Mouse (Mus musculus) MEL-GATA-1-ER (cell line): ENCODE results near the gene Prr12.
"Not testable (repeated sequence)": the region's sequence is repeated elsewhere in the genome, so short reads cannot be mapped to it uniquely, and the experiment has no call there.

Source experiments
- DNase-seq: peaks from one replicate; pipeline ENCODE4 v3.0.0-alpha.2; 2012; ENCODE audit warnings: low read depth; ENCODE audit errors: extremely low read depth

Prr12 gene

DNA sequence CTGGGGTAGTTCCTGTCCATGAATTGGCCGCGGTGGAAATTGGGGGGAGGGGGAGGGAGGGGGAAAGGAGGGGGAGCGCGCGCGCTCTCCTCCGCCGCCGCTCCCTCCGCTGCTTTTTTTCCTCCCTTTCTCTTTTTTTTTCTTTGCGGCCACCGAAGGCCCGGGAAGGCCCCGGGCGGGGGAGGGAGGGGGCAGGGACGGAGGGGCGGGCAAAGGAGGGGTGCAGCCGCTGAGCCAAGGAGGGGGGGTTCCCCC lies at the start of gene Prr12:
Gene Prr12, minus strand, starts transcription at position 20 of the 255 bp plus-strand sequence.
- no peak for DNase-seq

DNA sequence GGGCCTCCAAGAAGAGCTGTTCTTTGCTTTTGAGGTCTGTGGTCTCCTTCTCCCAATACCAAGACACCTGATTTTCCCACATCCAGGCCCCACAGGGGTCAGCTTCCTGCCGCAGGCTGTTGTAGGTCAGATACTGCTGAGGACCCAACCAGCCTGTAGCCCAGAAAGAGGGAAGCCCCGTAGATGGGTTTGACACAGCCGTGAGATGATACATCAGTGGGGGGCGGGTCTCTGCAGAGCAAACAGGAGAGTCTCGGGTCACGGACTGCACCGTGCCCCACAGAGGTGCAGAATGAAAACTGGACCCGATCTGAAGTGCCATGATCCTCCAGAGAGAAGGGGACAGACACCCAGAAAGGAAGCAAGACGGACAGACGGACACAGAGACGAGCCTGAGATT lies 49.8 kb upstream of the Prr12 start:
- no peak for DNase-seq

DNA sequence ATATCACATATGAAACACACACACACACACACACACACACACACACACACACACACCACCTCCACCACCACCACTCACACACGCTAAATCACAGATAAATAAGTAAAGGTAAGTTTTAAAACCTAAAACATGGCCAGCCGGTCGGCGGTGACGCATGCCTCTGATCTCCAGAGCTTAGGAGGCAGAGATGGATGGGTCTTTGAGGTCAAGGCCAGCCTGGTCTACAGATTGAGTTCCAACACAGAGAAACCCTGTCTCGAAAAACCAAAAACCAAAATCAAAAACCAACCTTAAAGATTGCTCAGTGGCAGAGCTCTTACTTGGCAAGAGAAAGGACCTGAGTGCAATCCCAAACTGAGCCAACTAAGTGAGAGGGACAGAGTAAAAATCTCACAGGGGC lies 47.4 kb upstream of the Prr12 start:
- DNase-seq, result no peak

DNA sequence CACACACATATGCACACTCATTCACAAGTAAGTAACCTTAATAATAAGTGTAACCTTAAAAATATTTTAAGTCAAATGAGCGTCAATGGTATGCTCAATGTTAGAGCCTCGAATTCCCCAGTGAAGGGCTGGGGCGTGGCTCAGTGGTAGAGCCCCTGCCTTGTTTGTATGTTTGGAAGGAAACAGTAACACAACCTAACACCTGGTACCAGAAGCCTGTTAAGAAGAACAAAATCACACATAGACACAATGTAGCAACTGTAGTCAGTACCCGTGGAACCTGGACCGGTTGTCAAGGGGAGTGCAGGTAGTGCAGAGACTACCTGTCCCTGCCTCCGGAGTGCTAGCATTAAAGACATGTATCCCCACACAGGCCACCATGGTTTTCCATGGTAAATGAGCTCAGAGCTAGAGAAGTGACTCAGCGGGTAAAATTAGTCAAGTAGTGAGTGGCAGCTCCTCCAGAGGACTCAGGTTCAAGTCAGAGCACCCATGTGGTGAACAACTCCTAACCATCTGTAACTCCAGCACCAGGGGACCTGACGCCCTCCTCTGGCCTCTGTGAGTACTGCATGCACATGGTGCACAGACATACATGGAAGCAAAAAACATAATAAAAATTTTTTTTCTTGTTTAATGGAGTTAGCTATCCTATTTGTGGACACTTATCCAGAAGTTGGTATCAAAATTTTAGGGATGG lies 46.0 kb upstream of the Prr12 start:
- no peak for DNase-seq

DNA sequence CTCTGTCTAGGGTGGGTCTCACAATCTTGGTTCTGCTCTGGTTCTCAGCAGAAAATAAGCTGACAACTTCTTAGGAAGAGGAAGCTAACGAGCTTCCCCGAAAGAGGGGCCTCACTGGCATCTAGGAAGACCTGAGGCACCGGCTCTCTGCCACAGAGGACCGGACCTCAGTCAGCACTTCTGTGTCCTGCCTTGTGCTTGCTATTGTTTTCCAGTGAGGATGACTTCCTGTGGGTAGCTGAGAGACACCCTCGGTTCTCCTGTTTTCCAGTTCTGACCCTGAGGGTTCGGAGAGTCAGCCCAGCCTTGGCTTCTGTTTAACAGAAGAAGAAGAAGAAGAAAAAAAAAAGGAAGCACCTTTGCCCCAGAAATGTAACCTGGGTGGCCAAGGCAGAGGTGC lies 44.8 kb upstream of the Prr12 start:
- no peak for DNase-seq

DNA sequence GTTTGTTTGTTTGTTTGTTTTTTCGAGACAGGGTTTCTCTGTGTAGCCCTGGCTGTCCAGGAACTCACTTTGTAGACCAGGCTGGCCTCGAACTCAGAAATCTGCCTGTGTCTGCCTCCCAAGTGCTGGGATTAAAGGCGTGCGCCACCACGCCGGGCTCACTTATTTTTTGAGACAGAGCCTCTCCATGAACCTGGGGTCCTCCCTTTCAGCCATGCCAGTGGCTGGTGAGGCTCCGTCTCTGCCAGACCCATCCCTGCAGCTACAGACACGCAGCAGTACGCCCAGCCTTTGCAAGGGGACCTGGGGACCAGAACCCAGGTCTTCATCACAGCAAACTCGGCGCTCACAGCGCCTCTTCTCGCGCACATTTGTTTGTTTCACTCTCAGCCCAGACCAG lies 43.3 kb upstream of the Prr12 start:
- not testable (repeated sequence) for DNase-seq

DNA sequence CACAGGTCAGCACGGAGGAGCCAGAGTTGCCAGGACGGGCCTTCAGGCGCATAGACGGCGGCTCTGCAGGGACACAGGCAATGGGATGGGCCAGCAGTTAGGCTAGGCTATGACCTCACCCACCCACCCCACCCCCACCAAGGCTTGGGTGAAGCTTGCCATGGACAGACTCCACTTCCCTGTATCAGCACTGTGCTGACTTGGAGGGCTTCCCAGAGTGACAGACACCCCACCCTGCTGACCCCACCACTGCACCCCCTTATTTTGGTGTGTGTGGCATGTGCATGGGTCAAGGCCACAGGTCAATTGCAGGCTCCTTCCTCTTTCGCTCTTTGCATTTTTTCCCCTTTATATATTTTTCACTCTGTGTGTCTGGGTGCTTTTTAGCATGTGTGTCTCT lies 42.7 kb upstream of the Prr12 start:
- DNase-seq, result no peak

DNA sequence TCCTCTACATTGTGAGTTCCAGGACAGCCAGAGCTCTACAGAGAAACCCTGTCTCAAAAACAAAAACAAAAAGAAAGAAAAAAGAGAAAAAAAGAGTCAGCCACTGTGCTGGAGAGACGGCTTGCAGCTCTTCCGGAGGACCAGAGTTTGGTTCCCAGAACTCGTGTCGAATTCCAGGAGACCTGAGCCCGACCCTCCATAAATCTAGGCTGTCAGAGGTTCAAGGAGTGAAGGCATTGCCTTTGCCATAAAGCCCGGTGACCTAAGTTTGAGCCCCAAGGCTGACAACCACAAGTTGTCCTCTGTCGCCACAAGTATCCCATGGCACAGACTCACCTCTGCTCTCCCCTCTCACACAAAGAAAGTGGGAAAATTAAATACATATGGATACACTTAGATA lies 41.4 kb upstream of the Prr12 start:
- no peak for DNase-seq

DNA sequence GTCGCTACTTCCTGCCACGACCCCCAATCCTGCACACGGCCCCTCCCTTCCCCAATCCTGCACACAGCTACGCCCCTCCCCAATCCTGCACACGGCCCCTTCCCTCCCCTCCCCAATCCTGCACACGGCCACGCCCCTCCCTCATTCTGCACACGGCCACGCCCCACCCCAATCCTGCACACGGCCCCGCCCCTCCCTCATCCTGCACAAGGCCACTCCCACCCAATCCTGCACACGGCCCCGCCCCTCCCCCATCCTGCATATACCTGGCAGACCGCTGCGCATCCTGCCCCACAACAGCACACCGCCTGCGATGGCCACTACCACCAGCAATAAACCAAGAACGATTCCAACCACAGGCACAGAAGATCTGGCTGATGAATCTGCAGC lies 40.8 kb upstream of the Prr12 start:
- DNase-seq, result no peak

DNA sequence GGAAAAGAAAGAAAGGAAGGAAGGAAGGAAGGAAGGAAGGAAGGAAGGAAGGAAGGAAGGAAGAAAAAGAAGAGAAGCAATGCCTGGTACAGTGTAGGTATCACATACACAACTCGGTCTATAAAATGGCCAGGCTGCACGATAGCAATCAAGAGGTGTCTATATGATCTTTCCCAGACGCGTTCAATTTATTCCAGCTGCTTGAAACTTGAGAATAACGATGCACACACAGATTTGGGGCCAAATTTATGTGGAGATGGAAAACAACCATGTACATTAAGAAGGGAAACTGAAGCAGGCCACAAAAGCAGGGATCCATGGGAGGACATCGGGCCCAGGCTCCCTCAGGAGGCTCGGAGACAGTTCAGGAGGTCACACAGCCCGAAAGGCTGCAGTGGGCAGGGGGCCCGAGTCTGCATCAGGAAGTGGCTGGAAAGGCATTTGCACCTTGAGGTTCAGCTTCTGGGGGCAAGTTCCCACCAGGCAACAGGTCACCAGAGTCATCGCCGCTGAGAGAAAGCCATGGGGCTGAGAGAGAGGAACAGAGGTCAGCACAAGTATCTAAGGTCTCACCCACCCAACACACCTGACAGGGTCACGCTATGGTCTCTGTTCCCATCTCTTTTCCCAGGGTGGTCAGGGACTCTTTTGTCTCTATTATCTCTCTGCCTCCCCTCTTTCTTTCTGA lies 40.3 kb upstream of the Prr12 start:
- DNase-seq, result no peak

DNA sequence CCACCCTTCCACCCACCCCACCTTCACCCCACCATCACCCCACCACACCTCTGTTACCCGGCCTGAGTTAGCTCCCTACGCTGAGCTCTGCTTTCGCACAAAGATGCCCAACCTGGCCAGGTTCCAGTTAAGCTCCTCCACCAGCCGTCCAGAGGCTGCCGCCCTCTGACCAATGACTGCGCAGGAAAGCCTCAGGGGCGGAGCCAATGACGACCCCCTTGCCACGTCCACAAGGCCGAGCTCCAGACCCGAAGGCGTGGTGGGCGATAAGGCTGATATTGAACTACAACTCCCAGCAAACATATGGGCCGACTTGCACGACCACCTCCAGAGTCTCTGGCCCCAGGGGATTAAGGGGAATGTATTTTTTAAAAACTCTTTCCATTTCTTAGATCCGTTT lies 39.4 kb upstream of the Prr12 start, which contains the start of gene Rcn3:
Gene Rcn3, minus strand, starts transcription at position 174 of the 400 bp plus-strand sequence.
- DNase-seq, result peak; percentile 89

DNA sequence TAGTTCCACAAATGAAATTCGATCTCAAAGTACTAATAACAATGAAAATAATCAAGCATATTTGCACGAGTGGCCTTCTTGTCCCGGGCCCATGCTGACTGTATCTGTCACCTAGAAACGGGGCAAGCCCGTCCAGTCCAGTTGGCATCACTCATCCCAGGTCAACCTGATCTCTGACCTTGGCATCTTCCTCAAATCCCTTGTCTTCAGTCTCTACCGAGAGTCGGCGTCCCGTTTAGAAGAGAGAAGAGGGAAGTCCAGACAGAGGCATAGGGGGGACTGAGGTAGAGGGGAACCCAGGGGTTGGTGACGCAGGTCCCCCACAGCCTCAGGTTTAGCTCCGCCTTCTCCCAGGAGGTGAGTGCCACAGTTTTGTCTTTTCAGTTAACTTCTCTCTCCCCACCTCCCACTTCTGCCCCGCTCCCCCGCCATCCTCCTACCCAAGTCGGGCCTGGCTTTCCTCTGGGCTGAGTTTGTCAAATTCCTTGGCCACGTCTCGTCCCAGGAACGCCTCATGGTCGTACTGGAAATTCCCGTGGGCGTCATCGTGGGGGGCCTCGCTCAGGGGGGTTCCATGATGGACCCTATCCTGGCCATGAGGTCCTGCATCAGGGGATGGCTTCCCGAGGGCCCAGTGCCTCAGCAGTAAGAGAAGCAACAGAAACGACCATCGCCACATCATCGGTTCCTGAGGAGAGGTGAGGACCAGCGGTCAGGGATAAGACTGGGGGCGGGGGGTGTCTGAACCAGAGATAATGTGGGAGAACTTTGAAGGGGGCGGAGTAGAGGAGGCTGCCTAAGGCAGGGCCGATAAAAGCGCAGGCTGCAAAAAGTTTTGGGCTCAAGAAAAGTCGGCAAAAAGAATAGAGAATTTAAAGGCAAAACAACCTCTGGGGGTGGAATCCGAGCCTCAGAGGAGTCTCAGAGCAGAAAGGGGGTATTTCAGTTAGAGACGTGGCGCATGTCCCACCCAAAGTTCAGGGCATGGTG lies 38.6 kb upstream of the Prr12 start:
- peak; percentile 42 for DNase-seq

DNA sequence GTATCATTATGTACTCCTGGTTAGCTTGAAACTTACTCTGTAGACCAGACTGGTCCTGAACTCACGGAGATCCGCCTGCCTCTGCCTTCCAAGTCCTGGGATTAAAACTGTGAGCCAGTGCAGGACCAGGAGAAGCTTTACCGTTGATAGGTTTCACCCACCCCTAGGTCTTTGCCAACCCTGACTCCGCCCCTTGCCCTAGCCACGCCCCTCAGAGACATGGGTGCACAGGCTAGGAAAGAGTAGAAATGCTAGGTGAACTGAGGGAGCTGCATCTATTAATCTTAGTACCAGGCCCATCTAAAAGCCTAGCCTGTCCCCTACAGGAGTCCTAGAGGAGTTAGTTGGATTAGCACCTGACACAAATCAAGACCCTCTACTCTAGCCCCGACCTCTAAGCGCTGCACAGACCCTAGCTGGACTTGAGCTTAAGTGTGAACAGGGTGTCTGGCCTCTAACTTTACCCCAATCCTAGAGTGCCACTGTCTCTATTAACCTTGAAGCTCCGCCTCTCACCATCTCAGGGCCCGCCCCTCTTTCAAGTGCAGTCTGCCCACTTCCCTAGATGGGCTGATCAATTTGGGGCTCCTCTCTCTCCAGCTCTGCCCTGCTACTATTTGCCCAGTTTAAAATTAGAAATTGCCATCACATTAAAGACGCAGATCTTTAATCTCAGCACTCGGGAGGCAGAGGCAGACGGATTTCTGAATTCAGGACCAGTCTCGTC lies 37.7 kb upstream of the Prr12 start:
- DNase-seq, result peak; percentile 44

DNA sequence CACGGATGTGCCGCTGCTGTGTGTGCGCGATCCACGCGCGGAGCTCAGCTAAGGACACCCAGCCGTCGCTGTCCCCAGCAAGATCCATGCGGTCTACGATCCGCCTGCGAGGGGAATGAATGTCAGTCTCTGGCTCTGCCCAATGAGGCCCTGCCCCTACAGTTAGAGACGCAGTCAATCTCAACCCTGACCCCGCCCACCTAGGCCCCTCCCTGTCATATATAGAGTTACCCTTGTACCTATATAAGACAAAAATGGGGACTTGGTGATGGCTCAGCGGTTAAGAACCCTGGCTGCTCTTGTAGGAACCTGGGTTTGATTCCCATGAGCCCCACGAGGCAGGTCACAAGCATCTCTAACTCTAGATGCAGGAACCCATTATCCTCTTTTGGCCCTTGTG lies 35.9 kb upstream of the Prr12 start:
- no peak for DNase-seq

DNA sequence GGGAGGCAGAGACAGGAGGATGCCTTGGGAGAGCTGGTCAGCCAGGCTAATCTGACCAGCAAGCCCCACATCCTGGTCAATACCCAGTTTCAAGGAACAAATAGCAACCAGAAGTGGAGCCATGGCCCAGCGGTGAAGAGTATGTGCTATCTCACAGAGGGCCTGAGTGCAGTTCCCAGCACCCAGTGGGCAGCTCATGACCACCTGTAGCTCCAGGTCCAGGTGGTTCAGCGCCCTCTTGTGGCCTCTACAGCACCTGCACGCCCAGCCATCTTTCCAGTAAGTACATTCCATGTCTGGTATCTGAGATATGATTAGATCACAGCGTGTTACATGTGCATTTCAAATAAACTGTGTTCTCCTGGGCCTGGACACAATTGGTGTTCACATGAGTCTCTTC lies 33.4 kb upstream of the Prr12 start:
- DNase-seq, result no peak

DNA sequence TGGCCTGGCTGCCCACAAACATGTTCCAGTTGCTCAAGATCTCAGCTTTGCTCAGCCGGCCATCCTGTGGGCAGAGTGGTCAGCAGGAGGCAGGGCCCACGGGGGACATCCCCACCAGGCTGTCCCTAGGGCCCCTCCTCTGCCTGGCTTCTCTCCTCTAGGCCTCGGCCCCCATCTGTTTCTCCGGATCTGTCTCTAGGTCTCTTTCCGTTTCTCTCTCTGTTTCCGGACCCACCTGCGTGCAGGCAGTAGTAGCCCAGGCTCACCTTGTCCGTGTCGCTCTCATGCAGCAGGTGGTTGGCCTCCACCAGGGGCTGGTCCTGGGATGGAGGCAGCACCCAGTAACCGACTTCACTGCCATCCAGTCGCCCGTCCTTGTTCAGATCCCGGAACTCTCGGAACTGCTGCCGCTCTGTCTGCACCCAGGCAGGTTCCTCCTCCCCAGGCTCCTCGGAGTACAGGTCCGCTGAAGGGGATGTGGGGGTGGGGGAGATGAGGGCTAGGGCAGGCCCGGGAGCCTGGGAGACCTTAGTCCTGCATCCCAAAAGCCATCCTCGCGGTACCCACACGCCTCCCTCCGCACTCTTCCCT lies 30.7 kb upstream of the Prr12 start:
- no peak for DNase-seq

DNA sequence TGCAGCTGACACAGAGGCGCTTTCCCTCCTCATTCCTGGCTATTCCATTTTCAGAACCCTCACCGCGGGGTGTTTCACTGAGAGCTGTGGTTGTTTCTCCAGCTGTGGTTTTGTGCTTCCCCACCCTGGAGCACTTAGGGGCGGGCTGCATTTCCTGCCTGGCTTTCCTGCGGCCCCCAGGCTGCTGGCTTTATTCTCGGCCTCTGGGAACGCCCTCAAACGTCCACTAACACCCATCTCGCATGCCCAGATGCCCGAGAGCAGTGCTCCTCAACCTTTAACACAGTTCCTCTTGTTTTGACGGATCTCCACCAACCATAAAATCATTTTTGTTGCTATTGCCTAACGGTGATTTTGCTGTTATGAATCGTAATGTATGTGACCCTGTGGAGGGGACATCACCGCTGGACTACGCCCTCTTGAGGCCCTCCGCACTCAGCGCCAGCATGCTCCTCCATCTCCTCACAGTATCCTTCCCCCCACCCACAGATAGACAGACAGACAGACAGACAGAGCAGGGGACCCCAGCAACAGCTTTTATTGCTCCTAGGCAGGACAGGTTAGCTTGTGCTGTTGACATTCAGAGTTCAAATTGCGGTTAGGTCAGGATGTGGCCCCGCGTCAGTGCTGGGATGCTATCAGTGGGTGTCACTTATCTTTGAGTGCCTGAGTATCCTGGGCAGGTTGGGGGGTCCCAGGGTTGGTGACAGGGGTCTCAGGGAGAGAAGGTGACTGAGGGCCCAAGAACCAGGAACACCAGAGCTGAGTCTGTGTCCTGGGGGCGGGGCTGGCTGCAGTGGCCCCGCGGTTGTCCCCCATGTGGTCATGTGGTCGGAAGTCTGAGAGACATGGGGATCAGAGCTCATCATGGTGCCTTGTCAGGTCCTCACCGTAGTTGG lies 30.0 kb upstream of the Prr12 start:
- no peak for DNase-seq

DNA sequence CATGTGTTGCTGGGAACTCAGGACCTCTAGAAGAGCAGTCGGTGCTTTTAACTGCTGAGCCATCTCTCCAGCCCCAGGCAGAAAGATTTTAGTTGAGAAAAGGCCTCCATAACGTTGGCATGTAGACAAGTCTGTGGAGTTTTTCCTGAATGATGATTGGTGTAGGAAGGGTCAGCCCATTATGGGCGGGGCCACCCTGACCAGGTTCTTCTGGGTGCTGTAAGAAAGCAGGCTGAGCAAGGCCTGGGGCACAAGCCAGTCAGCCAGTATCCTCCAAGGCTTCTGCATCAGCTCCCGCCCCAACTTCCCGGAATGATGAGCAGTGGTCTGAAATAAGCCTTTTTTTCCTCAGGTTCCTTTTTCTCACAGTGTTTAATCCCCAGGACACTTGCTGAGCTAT lies 28.3 kb upstream of the Prr12 start:
- no peak for DNase-seq

DNA sequence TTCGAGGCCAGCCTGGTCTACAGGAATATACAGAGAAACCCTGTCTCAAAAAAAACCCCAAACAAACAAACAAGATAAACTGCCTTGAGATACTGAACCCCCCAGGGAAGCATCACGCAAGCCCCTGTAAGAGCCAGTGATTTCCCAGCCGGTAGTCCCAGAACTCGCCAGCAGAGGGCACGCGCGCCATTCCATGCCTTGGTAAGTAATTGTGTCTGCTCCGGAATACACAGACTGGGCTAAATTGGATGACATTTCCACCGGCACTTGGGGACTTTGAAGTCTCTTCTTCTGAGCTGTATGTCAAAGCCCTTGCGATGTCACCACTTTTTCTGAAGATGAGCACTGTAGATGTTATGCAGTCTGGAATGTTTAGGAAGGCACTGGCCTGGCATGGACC lies 27.2 kb upstream of the Prr12 start:
- DNase-seq, result peak; percentile 48

DNA sequence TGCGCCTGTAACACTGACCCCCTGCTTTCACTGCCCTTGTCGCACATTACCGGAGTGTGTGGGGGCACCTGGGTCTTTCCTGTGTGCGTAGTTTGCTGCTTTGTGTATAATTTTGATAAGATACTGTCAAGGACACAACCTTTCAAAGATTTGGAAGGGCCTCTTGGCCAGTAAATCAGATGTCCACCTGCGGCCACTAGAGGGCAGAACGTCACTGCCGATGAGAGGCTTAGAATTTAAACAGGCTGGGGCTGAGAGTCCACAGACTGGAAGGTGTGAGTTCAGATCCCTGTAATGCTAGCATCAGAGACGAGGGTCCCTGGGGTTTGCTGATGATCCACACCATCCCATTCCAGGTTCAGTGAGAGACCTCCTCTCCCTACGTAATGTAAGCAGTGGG lies 25.8 kb upstream of the Prr12 start:
- peak; percentile 41 for DNase-seq
